Mouse (Mus musculus) MEL (cell line): ENCODE results near the gene Uevld. TPM values are rescaled to one million over a fixed set of nuclear protein-coding genes. Genes with fewer than 3 reads are reported as not detected.
A peak's percentile ranks its signal among the peaks of the same experiment; 100 is the strongest.

Experiments used
- DNase-seq: peaks from one replicate; pipeline ENCODE4 v3.0.0; 2011; ENCODE audit warnings: low read depth, low spot score
- H3K27ac ChIP-seq: 2 replicates; pipeline ENCODE4 v1.5.1; 2012; ENCODE audit warnings: low read depth, mild to moderate bottlenecking, control low read depth, low read length, moderate library complexity; ENCODE audit not compliant: control insufficient read depth
- H3K27me3 ChIP-seq, 2 experiments: fragments of 150-350 bp in 1 of 2; sonication (generic) in 1 of 2; 2 replicates each; pipeline ENCODE4 v1.6.1; 2012; ENCODE audit warnings: low read length in 2 of 2, mild to moderate bottlenecking in 2 of 2, improper control_type of control experiment in 1 of 2, moderate library complexity in 1 of 2; ENCODE audit not compliant: insufficient read depth in 2 of 2, control insufficient read depth in 1 of 2
- H3K36me3 ChIP-seq, 2 experiments: 2 replicates each; pipeline ENCODE4 v1.6.1; 2012 to 2014; ENCODE audit warnings: low read length in 2 of 2, improper control_type of control experiment in 1 of 2, inconsistent platforms in 1 of 2, mild to moderate bottlenecking in 1 of 2; ENCODE audit not compliant: insufficient read depth in 2 of 2, control insufficient read depth in 1 of 2
- H3K4me1 ChIP-seq, 2 experiments: fragments of 150-350 bp in 1 of 2; sonication (generic) in 1 of 2; 2 replicates each; pipeline ENCODE4 v1.6.1; 2012; ENCODE audit warnings: low read length in 2 of 2, improper control_type of control experiment in 1 of 2, mild to moderate bottlenecking in 1 of 2; ENCODE audit not compliant: insufficient read depth in 2 of 2, control insufficient read depth in 1 of 2
- H3K4me3 ChIP-seq, 2 experiments: fragments of 150-350 bp in 1 of 2; sonication (generic) in 1 of 2; 2 replicates each; pipeline ENCODE4 v1.5.1; 2012; ENCODE audit warnings: low read depth in 2 of 2, low read length in 2 of 2, mild to moderate bottlenecking in 2 of 2, moderate library complexity in 2 of 2, control low read depth in 1 of 2, improper control_type of control experiment in 1 of 2; ENCODE audit not compliant: control insufficient read depth in 1 of 2, insufficient read depth in 1 of 2
- H3K79me2 ChIP-seq: 2 replicates; pipeline ENCODE4 v1.6.1; 2012; ENCODE audit warnings: mild to moderate bottlenecking, low read length, moderate library complexity; ENCODE audit not compliant: control insufficient read depth, poor library complexity, insufficient read depth
- H3K9ac ChIP-seq: 2 replicates; pipeline ENCODE4 v1.6.1; 2012; ENCODE audit warnings: low read depth, mild to moderate bottlenecking, control low read depth, low read length, moderate library complexity; ENCODE audit not compliant: control insufficient read depth, poor library complexity, severe bottlenecking
- H3K9me3 ChIP-seq: fragments of 150-350 bp; sonication (generic); replicated peaks from 2 replicates; pipeline ENCODE4 v1.6.1; 2012; ENCODE audit warnings: mild to moderate bottlenecking, low read length, improper control_type of control experiment, moderate library complexity; ENCODE audit not compliant: insufficient read depth
- CHD1 ChIP-seq: IDR thresholded peaks from 2 replicates; pipeline ENCODE4 v1.6.1; 2012; ENCODE audit warnings: low read depth, mild to moderate bottlenecking, inconsistent platforms, low read length, improper control_type of control experiment
- CHD2 ChIP-seq: IDR thresholded peaks from 2 replicates; pipeline ENCODE4 v1.6.1; 2011; ENCODE audit warnings: low read length, improper control_type of control experiment
- ELF1 ChIP-seq: IDR thresholded peaks from 2 replicates; pipeline ENCODE4 v1.6.1; 2014; ENCODE audit warnings: low read depth, mild to moderate bottlenecking, inconsistent platforms, low read length, improper control_type of control experiment, moderate library complexity
- EP300 ChIP-seq, 2 experiments: IDR thresholded peaks; 2 replicates each; pipeline ENCODE4 v1.6.1; 2011; ENCODE audit warnings: improper control_type of control experiment in 2 of 2, low read length in 2 of 2, low read depth in 1 of 2, mild to moderate bottlenecking in 1 of 2
- ETS1 ChIP-seq: IDR thresholded peaks from 2 replicates; pipeline ENCODE4 v1.6.1; 2012; ENCODE audit warnings: low read depth, mild to moderate bottlenecking, inconsistent platforms, low read length, improper control_type of control experiment, moderate library complexity
- GATA1 ChIP-seq: IDR thresholded peaks from 2 replicates; pipeline ENCODE4 v1.6.1; 2011; ENCODE audit warnings: low read depth, low read length, improper control_type of control experiment
- KAT2A ChIP-seq: conservative IDR thresholded peaks from 2 replicates; pipeline ENCODE4 v1.6.1; 2012; ENCODE audit warnings: low read depth, low read length, improper control_type of control experiment, inconsistent platforms
- MAFK ChIP-seq: IDR thresholded peaks from 2 replicates; pipeline ENCODE4 v1.6.1; 2011; ENCODE audit warnings: low read depth, mild to moderate bottlenecking, low read length, improper control_type of control experiment, borderline replicate concordance
- MXI1 ChIP-seq: IDR thresholded peaks from 2 replicates; pipeline ENCODE4 v1.6.1; 2011; ENCODE audit warnings: mild to moderate bottlenecking, low read depth, low read length, improper control_type of control experiment
- NELFE ChIP-seq: IDR thresholded peaks from 2 replicates; pipeline ENCODE4 v1.6.1; 2011; ENCODE audit warnings: low read depth, low read length, improper control_type of control experiment
- POLR2A ChIP-seq, 2 experiments: IDR thresholded peaks; 2 replicates each; pipeline ENCODE4 v1.6.1; 2011 to 2012; ENCODE audit warnings: low read length in 2 of 2, mild to moderate bottlenecking in 2 of 2, control low read depth in 1 of 2, improper control_type of control experiment in 1 of 2, low read depth in 1 of 2, moderate library complexity in 1 of 2; ENCODE audit not compliant: control insufficient read depth in 1 of 2, insufficient read depth in 1 of 2, poor library complexity in 1 of 2
- RAD21 ChIP-seq: IDR thresholded peaks from 2 replicates; pipeline ENCODE4 v1.6.1; 2011; ENCODE audit warnings: mild to moderate bottlenecking, low read depth, low read length, improper control_type of control experiment
- RCOR1 ChIP-seq: IDR thresholded peaks from 2 replicates; pipeline ENCODE4 v1.6.1; 2012; ENCODE audit warnings: low read depth, mild to moderate bottlenecking, inconsistent platforms, low read length, improper control_type of control experiment
- SIN3A ChIP-seq: IDR thresholded peaks from 2 replicates; pipeline ENCODE4 v1.6.1; 2012; ENCODE audit warnings: low read length, improper control_type of control experiment, inconsistent platforms
- TAL1 ChIP-seq: IDR thresholded peaks from 2 replicates; pipeline ENCODE4 v1.6.1; 2012; ENCODE audit warnings: mild to moderate bottlenecking, inconsistent platforms, low read length, moderate library complexity, mixed read lengths
- TBP ChIP-seq: IDR thresholded peaks from 2 replicates; pipeline ENCODE4 v1.8.0; 2011; ENCODE audit warnings: low read depth, low read length, improper control_type of control experiment
- TCF12 ChIP-seq: IDR thresholded peaks from 2 replicates; pipeline ENCODE4 v1.6.1; 2014; ENCODE audit warnings: low read depth, mild to moderate bottlenecking, inconsistent platforms, low read length, improper control_type of control experiment, moderate library complexity
- USF1 ChIP-seq: IDR thresholded peaks from 2 replicates; pipeline ENCODE4 v1.6.1; 2014; ENCODE audit warnings: low read depth, mild to moderate bottlenecking, inconsistent platforms, low read length, improper control_type of control experiment, moderate library complexity
- ZC3H11A ChIP-seq: IDR thresholded peaks from 2 replicates; pipeline ENCODE4 v1.6.1; 2012; ENCODE audit warnings: low read depth, mild to moderate bottlenecking, inconsistent platforms, low read length, improper control_type of control experiment
- ZMIZ1 ChIP-seq: IDR thresholded peaks from 2 replicates; pipeline ENCODE4 v1.6.1; 2012; ENCODE audit warnings: low read depth, mild to moderate bottlenecking, inconsistent platforms, low read length, improper control_type of control experiment, moderate library complexity
- polyA plus RNA-seq, 2 experiments: library from polyadenylated mRNA; stranded (reverse) in 1 of 2; unstranded in 1 of 2; fragments of >175 nt in 1 of 2; fragments of >200 nt in 1 of 2; gene quantifications; 2 replicates each; pipeline versions ENCODE4 v1.2.1 to v1.2.4; 2012; ENCODE audit warnings: low replicate concordance in 2 of 2, low read depth in 1 of 2; ENCODE audit not compliant: insufficient read length in 2 of 2, insufficient read depth in 1 of 2, missing spikeins in 1 of 2
- total RNA-seq: library from RNA; depleted of rRNA; stranded (reverse); fragments of 300-350 nt; gene quantifications from 2 replicates; pipeline ENCODE4 v1.2.3, GENCODE M21; 2012

Gene Uevld
- total and polyA plus RNA-seq, 3 experiments: 1.9 to 5.4 TPM; not detected in 1

DNA sequence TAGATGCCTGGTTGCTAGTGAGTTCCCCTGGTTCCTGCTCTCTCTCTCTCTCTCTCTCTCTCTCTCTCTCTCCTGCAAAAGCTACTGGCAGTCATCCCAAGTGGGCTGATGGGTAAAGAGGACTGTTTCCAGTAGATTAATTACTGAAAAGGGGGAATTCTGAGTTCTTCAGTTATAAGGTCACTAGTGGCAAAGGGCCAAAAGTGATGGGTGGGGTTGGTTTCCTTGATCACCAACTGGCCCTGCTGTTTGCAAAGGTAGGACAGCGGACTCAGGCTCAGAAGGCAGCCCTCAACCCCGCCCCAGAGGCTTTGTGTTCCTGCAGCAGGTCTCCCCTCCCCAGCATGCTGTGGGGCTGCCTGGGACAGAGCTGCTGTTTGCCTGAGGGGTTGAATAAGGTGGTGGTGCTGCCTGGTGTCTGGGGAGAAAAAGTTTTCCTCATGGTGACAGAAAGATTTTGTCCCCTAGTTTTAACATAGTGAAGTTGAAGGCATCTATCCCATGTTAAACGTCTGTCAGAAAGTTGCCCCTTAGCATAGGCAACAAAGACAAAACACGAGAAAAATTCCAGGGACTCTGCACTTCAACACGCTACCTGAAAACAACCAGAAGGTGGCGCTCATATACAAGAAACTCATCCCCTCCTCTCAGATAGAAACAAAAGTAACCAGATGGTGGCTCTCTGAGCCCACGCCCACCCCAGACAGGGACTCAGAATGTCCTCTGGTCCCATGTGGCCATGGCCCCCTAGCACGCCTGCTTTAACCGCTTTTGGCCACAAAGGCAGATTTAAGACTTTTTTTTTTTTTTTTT, 4.7 kb upstream of the Uevld start (continued):
- TF ChIP-seq ELF1 (no peak), ZC3H11A (peak; percentile 89), POLR2A (IDR thresholded peaks at IDR 0.05; ENCODE audit: control insufficient read depth in 1 of 2, insufficient read depth in 1 of 2, low read depth in 1 of 2, low read length in 2 of 2, poor library complexity in 1 of 2) (no peak; a peak in 1 of 4 replicates), CHD2 (no peak), CHD1 (no peak), MAFK (no peak), NELFE (no peak), GATA1 (no peak), RAD21 (peak; percentile 97), KAT2A (no peak), ZMIZ1 (no peak), TAL1 (no peak), TBP (0 out of 2 replicates have a peak, but pooled peaks have one; percentile 18)

DNA sequence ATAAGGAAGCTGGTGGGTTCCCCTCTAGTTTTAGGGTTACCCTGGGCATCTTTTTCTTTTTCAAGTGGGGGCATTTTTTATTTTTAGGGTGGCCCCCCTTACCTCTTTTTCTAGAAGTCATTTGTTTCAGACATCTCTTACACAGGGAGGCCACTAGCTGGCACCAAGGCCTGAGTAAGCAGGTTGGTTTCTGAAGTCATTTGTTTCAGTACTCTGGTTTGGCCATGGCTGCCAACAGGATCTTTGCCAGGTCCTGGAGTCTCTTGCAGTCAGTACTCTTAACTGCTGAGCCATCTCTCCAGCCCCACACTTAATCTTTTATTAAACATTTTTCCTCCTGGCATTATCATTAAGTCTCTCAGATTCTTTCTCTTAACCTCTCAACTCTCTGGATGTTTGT, 3.8 kb upstream of the Uevld start:
- Histone ChIP-seq H3K36me3 (peaks cover 0 to 26% of the 10 kb centered on the region in 2 experiments; a peak in 2 of 4 replicates), H3K9ac (no peak overlapping the region), H3K9me3 (no peaks in the 10 kb centered on the region), H3K79me2 (no peaks in the 10 kb centered on the region), H3K27ac (no peak overlapping the region), H3K27me3 (no peaks in the 10 kb centered on the region; a peak in 1 of 4 replicates), H3K4me3 (no peak overlapping the region), H3K4me1 (peaks cover 17 to 25% of the 10 kb centered on the region in 2 experiments)
- peak; percentile 34 for DNase-seq
- TF ChIP-seq ETS1: 0 out of 2 replicates have a peak, but pooled peaks have one; percentile 27
- no peak for TF ChIP-seq TCF12
- no peak for TF ChIP-seq USF1

DNA sequence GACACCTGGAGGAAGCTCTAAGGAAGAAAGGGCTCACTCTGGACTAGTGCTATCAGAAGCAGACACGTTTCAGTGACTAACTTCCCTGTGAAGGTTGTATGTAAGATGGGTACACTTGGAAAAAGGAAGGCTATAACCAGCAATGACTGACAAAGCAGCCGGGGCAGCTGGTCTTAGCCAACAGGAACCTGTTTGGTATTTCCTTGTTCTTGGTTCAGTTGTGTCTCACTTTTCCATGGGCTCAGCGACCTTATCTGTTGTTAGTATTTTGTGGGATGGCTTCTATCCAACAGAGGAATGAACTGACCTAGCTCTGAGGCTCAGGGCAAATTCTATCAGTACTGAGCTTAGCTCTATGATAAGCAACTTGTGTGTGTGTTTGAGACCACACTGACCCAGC, 2.7 kb upstream of the Uevld start:
- H3K27ac ChIP-seq: peak overlapping the region; percentile 10; the same call in 1 of the 2 replicates
- H3K4me3 ChIP-seq: peak overlapping the region in 1 of 2 experiments; percentile 25; a peak in 1 of 4 replicates
- TF ChIP-seq CHD1: no peak
- TF ChIP-seq EP300 (IDR thresholded peaks at IDR 0.05; ENCODE audit: low read depth in 1 of 2, low read length in 2 of 2): peak in 1 of 2 experiments; percentile 45; a peak in 3 of 4 replicates
- 0 out of 2 replicates have a peak, but pooled peaks have one; percentile 31 for TF ChIP-seq ELF1
- no peak for TF ChIP-seq SIN3A
- 0 out of 2 replicates have a peak, but pooled peaks have one; percentile 6 for TF ChIP-seq ZC3H11A
- TF ChIP-seq RCOR1: 0 out of 2 replicates have a peak, but pooled peaks have one; percentile 11
- TF ChIP-seq TBP: 0 out of 2 replicates have a peak, but pooled peaks have one; percentile 11
- 0 out of 2 replicates have a peak, but pooled peaks have one; percentile 27 for TF ChIP-seq MXI1
- peak; percentile 59 for TF ChIP-seq ETS1
- TF ChIP-seq TAL1: 0 out of 2 replicates have a peak, but pooled peaks have one; percentile 25
- peaks cover 0 to 26% of the 10 kb centered on the region in 2 experiments; a peak in 2 of 4 replicates for H3K36me3 ChIP-seq
- H3K9me3 ChIP-seq: no peaks in the 10 kb centered on the region
- no peaks in the 10 kb centered on the region for H3K79me2 ChIP-seq
- H3K9ac ChIP-seq: peak overlapping the region; percentile 25; the same call in 1 of the 2 replicates
- peak; percentile 53 for DNase-seq
- H3K27me3 ChIP-seq: no peaks in the 10 kb centered on the region; a peak in 1 of 4 replicates
- H3K4me1 ChIP-seq: peaks cover 17 to 27% of the 10 kb centered on the region in 2 experiments
